Mouse (Mus musculus): ENCODE measurements around the gene Uqcr11.

Gene Uqcr11

GRCm38 (mm10) chr10:80406684-80407501, at the start of gene Uqcr11:
Uqcr11 (minus strand) TSS chr10:80406830.
- DNase-seq (ENCODE audit: low read depth, low spot score): peak; percentile 87

GRCm38 (mm10) chr10:80455697-80456096, 49.1 kb upstream of the Uqcr11 start:
- DNase-seq (ENCODE audit: low read depth, low spot score): no peak

GRCm38 (mm10) chr10:80454781-80455180, 48.2 kb upstream of the Uqcr11 start:
- no peak for DNase-seq (ENCODE audit: low read depth, low spot score)

- DNase-seq (ENCODE audit: low read depth, low spot score): no peak
Measured at GRCm38 (mm10) chr10:80453601-80454000, 47.0 kb upstream of the Uqcr11 start.

- DNase-seq (ENCODE audit: low read depth, low spot score): no peak
Measured at GRCm38 (mm10) chr10:80450599-80450998, 44.0 kb upstream of the Uqcr11 start.

- peak; percentile 36 for DNase-seq (ENCODE audit: low read depth, low spot score)
Measured at GRCm38 (mm10) chr10:80445898-80446601, 39.4 kb upstream of the Uqcr11 start.

GRCm38 (mm10) chr10:80445052-80445451, 38.4 kb upstream of the Uqcr11 start:
- DNase-seq (ENCODE audit: low read depth, low spot score): no peak

GRCm38 (mm10) chr10:80444339-80445045, 37.9 kb upstream of the Uqcr11 start:
- DNase-seq (ENCODE audit: low read depth, low spot score): no peak

GRCm38 (mm10) chr10:80443575-80444278, 37.1 kb upstream of the Uqcr11 start:
- DNase-seq (ENCODE audit: low read depth, low spot score): no peak

GRCm38 (mm10) chr10:80442989-80443388, 36.4 kb upstream of the Uqcr11 start:
- DNase-seq (ENCODE audit: low read depth, low spot score): no peak

GRCm38 (mm10) chr10:80441598-80441997, 35.0 kb upstream of the Uqcr11 start:
- DNase-seq (ENCODE audit: low read depth, low spot score): no peak

- DNase-seq (ENCODE audit: low read depth, low spot score): no peak
Measured at GRCm38 (mm10) chr10:80440031-80440430, 33.4 kb upstream of the Uqcr11 start.

GRCm38 (mm10) chr10:80437973-80438372, 31.3 kb upstream of the Uqcr11 start:
- no peak for DNase-seq (ENCODE audit: low read depth, low spot score)

- no peak for DNase-seq (ENCODE audit: low read depth, low spot score)
Measured at GRCm38 (mm10) chr10:80436276-80436675, 29.6 kb upstream of the Uqcr11 start.

- DNase-seq (ENCODE audit: low read depth, low spot score): no peak
Measured at GRCm38 (mm10) chr10:80435764-80436163, 29.1 kb upstream of the Uqcr11 start.

- DNase-seq (ENCODE audit: low read depth, low spot score): no peak
Measured at GRCm38 (mm10) chr10:80434823-80435222, 28.2 kb upstream of the Uqcr11 start.

GRCm38 (mm10) chr10:80434233-80434592, 27.6 kb upstream of the Uqcr11 start:
- DNase-seq (ENCODE audit: low read depth, low spot score): no peak

GRCm38 (mm10) chr10:80433513-80434232, 27.0 kb upstream of the Uqcr11 start, which contains the start of gene Tcf3:
Tcf3 (minus strand) TSS chr10:80433647.
- peak; percentile 99 for DNase-seq (ENCODE audit: low read depth, low spot score)

- no peak for DNase-seq (ENCODE audit: low read depth, low spot score)
Measured at GRCm38 (mm10) chr10:80432936-80433512, 26.4 kb upstream of the Uqcr11 start.

- DNase-seq (ENCODE audit: low read depth, low spot score): no peak
Measured at GRCm38 (mm10) chr10:80432387-80432785, 25.8 kb upstream of the Uqcr11 start.

Data from brain, embryonic 18.5 days (tissue).